Mouse (Mus musculus): ENCODE measurements at regions not wholly inside any gene's neighbourhood (a gene's known extent, or its start where the extent isn't known, plus 50 kb on each side); places are given as distances from the start of the nearest gene placed in this dataset.

GRCm38 (mm10) chrX:12462936-12463647 is 124.5 kb upstream of the Atp6ap2 start:
- intact Hi-C loops (cut with DNase I): no loop called here
- DNase-seq: no peak

DNA sequence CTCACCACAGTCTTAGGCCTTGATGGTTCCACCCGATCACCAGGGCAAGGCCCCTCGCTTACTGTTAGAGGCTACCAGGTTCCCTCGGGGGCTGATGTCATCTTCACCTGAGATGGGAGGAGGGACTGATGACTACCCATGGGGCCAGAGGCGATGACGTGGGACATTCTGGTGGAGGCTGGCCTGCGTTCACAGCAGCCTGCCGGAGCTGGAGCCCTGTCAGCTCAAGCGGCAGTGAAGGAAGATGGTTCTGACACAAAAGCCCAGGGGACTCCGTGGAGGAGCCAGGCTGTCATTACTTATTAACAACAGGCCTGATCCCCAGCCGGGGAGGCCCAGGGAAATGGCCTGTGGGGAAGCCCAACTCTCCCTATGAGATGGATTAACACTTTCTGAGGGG is 121.3 kb upstream of the Atp6ap2 start:
- intact Hi-C loops (cut with DNase I): no loop called here
- DNase-seq: peak; percentile 70

GRCm38 (mm10) chrX:12466897-12467296 is 120.7 kb upstream of the Atp6ap2 start:
- intact Hi-C loops (cut with DNase I): no loop called here
- peak; percentile 40 for DNase-seq

GRCm38 (mm10) chrX:12467528-12468179 is 119.9 kb upstream of the Atp6ap2 start:
- intact Hi-C loops (cut with DNase I): no loop called here
- DNase-seq: peak; percentile 40

DNA sequence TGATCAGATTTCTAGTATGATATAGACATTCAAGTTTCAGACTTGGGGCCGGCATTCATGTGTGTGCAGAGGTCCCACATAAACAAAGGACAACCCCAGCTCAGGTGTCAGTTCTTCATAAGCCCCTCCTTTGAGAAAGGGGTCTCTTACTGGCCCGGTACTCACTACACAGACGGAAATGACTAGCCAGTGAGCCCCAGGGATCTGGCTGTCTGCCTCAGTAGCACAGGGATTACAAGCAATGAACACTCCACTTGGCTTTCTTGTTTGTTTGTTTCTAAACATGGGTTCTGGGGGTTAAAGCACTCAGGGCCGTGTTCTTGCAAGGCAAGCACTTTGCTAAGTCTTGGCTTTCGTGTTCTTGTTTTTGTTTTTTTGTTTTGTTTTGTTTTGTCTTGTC is 115.3 kb upstream of the Atp6ap2 start:
- DNase-seq: peak; percentile 36
- intact Hi-C loops (cut with DNase I): no loop called here

GRCm38 (mm10) chrX:12479207-12479606 is 108.4 kb upstream of the Atp6ap2 start:
- no peak for DNase-seq

DNA sequence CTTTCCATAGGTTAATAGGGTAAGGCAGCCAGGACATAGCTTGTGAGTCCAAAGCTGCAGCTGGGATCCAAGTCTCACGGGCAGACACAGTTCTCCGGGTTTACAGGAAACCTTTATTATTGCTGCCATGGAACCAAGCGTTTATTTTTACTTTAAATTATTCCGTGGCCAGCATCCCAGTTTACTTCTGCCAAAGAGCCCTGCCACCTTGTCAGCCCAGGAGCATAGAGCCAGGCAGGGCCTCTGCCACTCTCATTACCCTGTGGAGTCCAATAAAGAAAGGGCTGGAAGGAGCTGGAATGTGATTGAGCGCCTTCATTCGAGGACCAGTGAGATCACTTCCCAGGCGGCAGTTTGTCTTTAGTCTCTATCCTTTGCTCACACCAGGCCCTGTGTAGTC is 96.6 kb upstream of the Atp6ap2 start:
- intact Hi-C loops (cut with DNase I): no loop called here
- DNase-seq: no peak

More at GRCm38 (mm10) chrX:12479207-12479606, 108.4 kb upstream of the Atp6ap2 start:
- intact Hi-C loops (cut with DNase I): no loop called here

DNA sequence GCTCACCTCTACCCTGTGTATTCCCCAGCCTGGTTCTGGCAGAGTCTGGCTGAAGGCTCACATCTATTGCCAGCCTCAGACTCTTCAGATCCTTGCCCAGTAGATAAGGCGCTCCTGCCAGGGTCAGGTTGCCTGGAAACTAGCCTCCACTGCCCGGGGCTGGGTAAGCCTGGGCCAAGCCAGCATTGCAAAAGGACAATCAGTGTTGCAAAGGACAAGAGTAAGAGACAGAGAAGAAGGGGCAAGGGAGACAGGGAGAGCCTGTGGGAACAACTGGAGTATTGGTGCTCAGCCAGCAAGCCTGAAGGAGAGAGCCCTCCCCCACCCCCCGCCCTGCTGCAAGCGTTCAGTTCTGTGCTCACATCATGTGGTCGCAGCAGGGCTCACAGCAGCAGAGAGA is 94.4 kb upstream of the Atp6ap2 start:
- intact Hi-C loops (cut with DNase I): no loop called here
- DNase-seq: peak; percentile 41

GRCm38 (mm10) chrX:12493916-12494315 is 93.7 kb upstream of the Atp6ap2 start:
- intact Hi-C loops (cut with DNase I): no loop called here
- DNase-seq: no peak

GRCm38 (mm10) chrX:12494535-12494934 is 93.1 kb upstream of the Atp6ap2 start:
- intact Hi-C loops (cut with DNase I): no loop called here
- DNase-seq: no peak

DNA sequence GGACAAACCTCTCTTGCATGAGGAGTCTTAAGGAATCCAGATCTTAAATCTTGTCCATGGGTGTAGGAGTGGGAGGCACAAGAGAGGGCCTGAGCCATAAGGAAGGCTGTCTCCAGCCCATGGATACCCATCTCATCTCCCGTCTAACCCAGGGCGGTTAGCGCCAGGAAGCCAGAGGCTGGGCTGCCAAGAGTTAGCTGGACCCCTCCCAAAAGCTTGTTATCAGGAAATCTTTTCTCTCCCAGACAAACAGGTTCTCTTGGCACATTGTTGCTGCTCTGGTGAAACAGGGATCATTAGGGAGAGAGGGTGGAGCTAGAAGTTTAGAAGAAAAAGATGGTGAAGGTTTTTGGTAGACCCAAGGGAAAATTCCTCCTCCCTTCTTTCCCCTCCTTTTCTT is 87.0 kb upstream of the Atp6ap2 start:
- intact Hi-C loops (cut with DNase I): no loop called here
- no peak for DNase-seq

DNA sequence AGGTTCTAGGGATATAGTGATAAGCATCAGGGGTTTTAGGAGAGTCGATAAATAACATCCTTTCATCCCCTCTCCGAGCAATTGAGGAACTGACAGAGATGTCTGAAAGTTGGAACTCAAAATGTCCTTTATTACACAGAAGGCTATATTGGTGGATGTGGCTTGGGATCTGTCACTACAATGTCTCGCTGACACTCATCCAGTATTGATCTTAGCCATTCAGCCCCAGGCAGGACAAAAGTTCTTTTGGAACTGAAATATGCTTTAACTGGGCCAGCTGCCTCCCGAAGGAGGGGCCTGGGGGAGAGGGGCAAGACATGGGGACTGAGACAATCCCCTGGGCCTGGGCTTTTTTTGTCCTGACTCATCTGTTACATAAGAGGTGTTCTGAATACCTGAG is 85.2 kb upstream of the Atp6ap2 start:
- no peak for DNase-seq

GRCm38 (mm10) chrX:12503581-12503980 is 84.0 kb upstream of the Atp6ap2 start:
- no peak for DNase-seq
- intact Hi-C loops (cut with DNase I): no loop called here

More for the DNA sequence above, 85.2 kb upstream of the Atp6ap2 start:
- intact Hi-C loops (cut with DNase I): no loop called here

- no peak for DNase-seq
- intact Hi-C loops (cut with DNase I): no loop called here
Measured at GRCm38 (mm10) chrX:12511119-12511518, 76.5 kb upstream of the Atp6ap2 start.

- DNase-seq: no peak
- intact Hi-C loops (cut with DNase I): no loop called here
Measured at GRCm38 (mm10) chrX:12525044-12525443, 62.6 kb upstream of the Atp6ap2 start.

GRCm38 (mm10) chrX:12530406-12531311 is 56.9 kb upstream of the Atp6ap2 start:
- no peak for DNase-seq
- intact Hi-C loops (cut with DNase I): no loop called here
